Mouse (Mus musculus) limb, embryonic 13.5 days (tissue): ENCODE data around the gene Mfsd14a. TPM values are rescaled to one million over a fixed set of nuclear protein-coding genes. Genes with fewer than 3 reads are reported as not detected.
A peak's percentile ranks its signal among the peaks of the same experiment; 100 is the strongest.

Source experiments
- ATAC-seq: fragments of 200-750 bp; cut with Nextera tagmentation; 2 replicates; pipeline ENCODE4 v1.8.0; 2017; ENCODE audit warnings: low read depth, moderate number of reproducible peaks, moderate TSS enrichment; ENCODE audit not compliant: low FRiP score
- H3K27ac ChIP-seq: fragments of 300-500 bp; sonication (generic); 2 replicates; pipeline ENCODE4 v1.5.1; 2015; ENCODE audit warnings: inconsistent platforms, mild to moderate bottlenecking, moderate library complexity
- H3K27me3 ChIP-seq: fragments of 300-500 bp; sonication (generic); 2 replicates; pipeline ENCODE4 v1.6.1; 2015; ENCODE audit warnings: mild to moderate bottlenecking, inconsistent platforms
- H3K36me3 ChIP-seq: fragments of 300-500 bp; sonication (generic); 2 replicates; pipeline ENCODE4 v1.6.1; 2015; ENCODE audit warnings: inconsistent platforms, mild to moderate bottlenecking, moderate library complexity
- H3K4me1 ChIP-seq: fragments of 300-500 bp; sonication (generic); 2 replicates; pipeline ENCODE4 v1.6.1; 2015; ENCODE audit warnings: inconsistent platforms
- H3K4me2 ChIP-seq: fragments of 300-500 bp; sonication (generic); replicated peaks from 2 replicates; pipeline ENCODE4 v1.6.1; 2015; ENCODE audit warnings: inconsistent platforms, mild to moderate bottlenecking, moderate library complexity
- H3K4me3 ChIP-seq: fragments of 300-500 bp; sonication (generic); 2 replicates; pipeline ENCODE4 v1.5.1; 2015; ENCODE audit warnings: moderate library complexity, mild to moderate bottlenecking, inconsistent platforms
- H3K9ac ChIP-seq: fragments of 300-500 bp; sonication (generic); 2 replicates; pipeline ENCODE4 v1.6.1; 2015; ENCODE audit warnings: mild to moderate bottlenecking, inconsistent platforms
- H3K9me3 ChIP-seq: fragments of 300-500 bp; sonication (generic); 2 replicates; pipeline ENCODE4 v1.6.1; 2016; ENCODE audit warnings: inconsistent platforms
- WGBS: fragments of 180-500 bp; shearing (Covaris S2); methylation state at CpG from one replicate; pipeline ENCODE4 v1.1.7; 2015; 5-methylcytosine and 5-hydroxymethylcytosine counted together
- polyA plus RNA-seq: library from polyadenylated mRNA; unstranded; fragments of >200 nt; fragmentation: Nextera tagmentation; extraction: Ambion mirVana; gene quantifications from 2 replicates; pipeline ENCODE4 v1.2.1, GENCODE M21; 2015

The Mfsd14a gene
- polyA plus RNA-seq, 1 experiment from 2014 or later = 84.6 TPM

DNA sequence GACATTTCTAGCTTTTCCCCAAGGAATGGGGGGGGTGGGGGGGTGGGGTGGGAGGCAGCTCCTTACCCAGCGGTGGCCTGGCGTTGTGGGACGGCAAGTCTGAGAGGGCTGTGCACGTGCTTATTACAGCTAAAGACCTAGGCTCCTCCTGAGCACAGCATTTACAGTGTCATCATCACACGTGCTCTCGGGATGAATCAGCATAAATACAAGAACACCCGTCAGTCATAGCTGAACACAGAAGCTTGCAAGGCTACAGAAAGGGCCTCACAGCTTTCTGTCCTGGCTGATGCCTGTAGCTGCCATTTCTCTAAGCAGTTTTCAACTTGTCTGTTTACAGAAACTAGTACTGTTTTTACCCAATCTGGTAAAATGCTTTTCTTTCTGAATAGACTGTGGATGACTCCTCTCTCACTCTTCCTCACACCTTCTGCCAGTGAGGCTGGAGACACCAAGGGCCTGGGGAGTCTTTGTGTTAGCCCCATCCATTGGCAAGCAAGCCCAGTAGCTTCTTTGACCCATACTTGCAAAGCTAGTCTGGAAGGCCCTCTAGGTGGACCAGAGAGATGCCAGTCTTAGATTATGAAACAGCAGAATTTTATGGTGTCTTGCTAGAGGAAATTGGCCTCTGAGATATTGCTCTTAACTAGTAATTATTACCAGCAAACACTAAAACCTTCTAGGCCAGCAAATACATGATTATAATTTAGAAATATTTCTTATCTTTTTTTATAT is 41.7 kb downstream of the Mfsd14a start:
- Histone ChIP-seq H3K4me1 (no peaks in the 10 kb centered on the region), H3K9me3 (no peaks in the 10 kb centered on the region), H3K27me3 (no peaks in the 10 kb centered on the region), H3K9ac (no peak overlapping the region), H3K4me2 (no peak overlapping the region), H3K4me3 (no peak overlapping the region), H3K36me3 (peaks cover 52% of the 10 kb centered on the region), H3K27ac (no peak overlapping the region)
- 95% methylated on average over 7 of the region's 7 CpGs for WGBS
- no peak for ATAC-seq

DNA sequence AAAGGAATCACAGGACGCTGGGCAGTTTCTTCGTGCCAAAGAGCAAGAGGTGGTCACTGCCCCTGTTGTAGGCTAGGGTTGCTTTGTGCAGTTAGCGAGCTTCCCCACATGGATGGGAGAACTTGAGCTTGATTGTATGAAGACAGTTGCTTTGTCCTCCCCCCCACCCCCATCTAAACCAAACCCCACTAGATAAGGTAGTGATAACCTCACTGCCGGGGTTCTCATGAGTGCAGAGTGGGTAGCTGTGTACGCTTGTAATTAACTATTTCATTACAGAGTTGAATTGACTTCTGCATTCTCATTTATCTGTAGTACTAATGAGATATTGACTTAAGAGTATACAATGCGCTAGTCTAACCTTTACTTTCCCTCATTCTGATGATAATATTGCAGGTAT is 43.6 kb downstream of the Mfsd14a start:
- no peaks in the 10 kb centered on the region for H3K4me1 ChIP-seq
- H3K9me3 ChIP-seq = no peaks in the 10 kb centered on the region
- H3K27ac ChIP-seq = no peak overlapping the region
- H3K27me3 ChIP-seq = no peaks in the 10 kb centered on the region
- WGBS = 86% methylated on average over 6 of the region's 6 CpGs
- H3K9ac ChIP-seq = no peak overlapping the region
- ATAC-seq = no peak
- H3K4me3 ChIP-seq = no peak overlapping the region
- peaks cover 70% of the 10 kb centered on the region for H3K36me3 ChIP-seq
- no peak overlapping the region for H3K4me2 ChIP-seq

DNA sequence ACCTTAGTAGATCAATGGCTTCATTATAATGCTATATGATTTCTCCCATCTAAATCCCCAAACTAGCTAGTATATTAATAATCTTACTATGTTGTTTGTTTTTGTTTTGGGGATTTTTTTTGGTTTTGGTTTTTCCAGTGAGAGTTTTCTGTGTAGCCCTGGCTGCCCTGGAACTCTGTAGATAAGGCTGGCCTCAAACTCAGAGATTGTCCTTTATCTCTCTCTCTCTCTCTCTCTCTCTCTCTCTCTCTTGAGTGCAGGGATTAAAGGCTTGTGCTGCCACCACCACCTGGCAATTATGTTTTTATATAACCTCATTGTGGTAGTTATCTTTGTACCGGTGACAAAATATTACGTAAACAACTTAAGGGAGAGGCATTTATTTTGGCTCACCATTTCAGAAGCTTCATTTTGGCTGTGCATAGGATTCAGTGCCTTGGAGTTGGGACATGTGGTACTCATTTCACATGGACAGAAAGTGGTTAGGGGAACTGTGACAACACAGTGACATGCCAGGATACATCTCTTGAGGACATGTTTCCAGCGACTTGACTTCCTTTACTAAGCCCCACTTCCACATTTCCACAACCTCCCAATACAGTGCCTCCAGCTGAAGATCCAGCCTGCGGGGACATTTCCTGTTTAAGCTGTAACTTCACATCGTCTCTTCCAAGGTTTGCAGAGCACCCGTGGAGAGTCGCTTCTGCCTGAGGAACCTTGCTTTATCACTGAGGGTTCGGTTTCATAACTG is 47.0 kb downstream of the Mfsd14a start:
- no peak overlapping the region for H3K4me3 ChIP-seq
- H3K4me2 ChIP-seq = no peak overlapping the region
- WGBS = 90% methylated on average over 8 of the region's 8 CpGs
- no peak for ATAC-seq
- no peak overlapping the region for H3K9ac ChIP-seq
- no peak overlapping the region for H3K27ac ChIP-seq
- H3K36me3 ChIP-seq = peaks cover 59% of the 10 kb centered on the region
- H3K4me1 ChIP-seq = no peaks in the 10 kb centered on the region
- H3K9me3 ChIP-seq = no peaks in the 10 kb centered on the region
- no peaks in the 10 kb centered on the region for H3K27me3 ChIP-seq

DNA sequence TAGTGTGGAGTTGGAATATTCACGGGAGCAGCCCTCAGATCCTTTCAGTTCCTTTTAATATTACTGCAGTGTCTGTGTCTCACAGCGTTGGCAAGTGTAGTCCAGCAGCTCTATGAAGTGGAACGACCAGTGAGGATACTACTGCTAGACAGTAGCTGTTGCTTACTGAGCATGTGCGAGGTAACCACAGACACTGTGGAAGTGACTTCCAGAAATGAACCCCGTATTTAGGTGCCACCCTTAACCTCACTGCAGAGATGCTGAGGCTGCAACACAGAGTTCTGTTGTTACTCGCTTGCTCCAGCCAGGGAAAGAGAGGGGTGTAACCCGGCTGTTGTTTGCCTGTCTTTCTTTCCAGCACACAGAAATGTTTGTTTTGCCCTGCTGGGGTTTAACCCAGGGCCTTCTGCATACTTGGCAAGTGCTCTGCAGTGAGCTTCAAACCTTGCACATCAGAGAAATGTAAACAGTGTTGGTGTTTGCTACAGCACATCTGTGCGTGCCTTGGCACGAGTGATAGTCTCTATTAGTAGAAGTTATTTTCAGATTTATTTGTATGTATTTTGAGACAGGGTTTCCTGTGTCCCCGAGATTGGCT is 48.1 kb downstream of the Mfsd14a start, which contains the start of gene Trmt13:
Trmt13 (minus strand) TSS at position 293 of the 598 bp plus-strand sequence.
- Histone ChIP-seq H3K4me3 (no peak within 1 kb of the TSS), H3K27ac (no peak within 1 kb of the TSS), H3K9me3 (no peaks in the 10 kb centered on the region), H3K4me2 (no peak within 1 kb of the TSS), H3K36me3 (peaks cover 58% of the 10 kb centered on the region), H3K4me1 (no peaks in the 10 kb centered on the region), H3K27me3 (no peaks in the 10 kb centered on the region), H3K9ac (no peak within 1 kb of the TSS)
- no peak for ATAC-seq
- 89% methylated on average over 10 of the region's 10 CpGs for WGBS

DNA sequence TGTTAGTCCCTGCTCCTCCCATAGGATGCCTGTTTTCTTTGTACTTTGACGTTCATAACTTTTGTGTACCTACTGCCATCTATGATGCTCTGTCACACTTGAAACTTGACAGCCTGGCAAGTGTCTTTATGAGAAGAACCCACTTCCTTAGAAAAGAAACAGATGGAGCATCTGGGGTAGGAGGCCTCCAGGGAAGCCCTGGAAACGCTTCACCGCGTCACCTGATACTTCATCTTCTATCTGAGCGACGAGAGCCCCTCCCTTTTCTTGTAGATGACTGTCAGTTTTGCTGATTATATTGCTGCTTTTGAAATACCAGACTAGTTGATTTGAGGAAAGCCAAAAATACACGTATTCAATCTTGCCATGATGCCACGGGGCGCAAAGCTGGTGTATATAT is 57.9 kb downstream of the Mfsd14a start:
- H3K27ac ChIP-seq = no peak overlapping the region
- ATAC-seq = no peak
- no peaks in the 10 kb centered on the region for H3K4me1 ChIP-seq
- no peaks in the 10 kb centered on the region for H3K9me3 ChIP-seq
- no peak overlapping the region for H3K9ac ChIP-seq
- H3K4me3 ChIP-seq = no peak overlapping the region
- no peak overlapping the region for H3K4me2 ChIP-seq
- WGBS = 81% methylated on average over 9 of the region's 9 CpGs
- H3K36me3 ChIP-seq = peaks cover 37% of the 10 kb centered on the region
- H3K27me3 ChIP-seq = no peaks in the 10 kb centered on the region

DNA sequence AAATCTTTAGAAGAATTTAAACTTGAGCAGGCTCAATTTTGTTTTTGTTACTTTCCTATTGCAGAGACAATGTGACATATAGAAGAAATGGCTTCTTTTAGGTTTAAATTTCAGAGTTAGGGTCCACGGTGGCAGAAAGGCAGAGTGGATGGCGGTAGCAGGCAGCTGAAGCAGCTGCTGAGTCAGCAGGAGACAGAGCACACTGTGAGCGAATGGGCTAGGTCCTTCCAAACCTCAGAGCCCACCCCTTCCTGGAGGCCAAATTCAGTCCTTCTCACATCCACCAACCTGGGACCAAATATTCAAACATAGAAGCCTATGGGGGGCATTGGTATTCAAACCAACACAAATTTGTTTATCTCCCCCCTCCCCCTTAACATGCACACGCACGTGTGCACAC is 60.7 kb downstream of the Mfsd14a start:
- Histone ChIP-seq H3K27me3 (no peaks in the 10 kb centered on the region), H3K36me3 (peaks cover 10% of the 10 kb centered on the region), H3K9ac (no peak overlapping the region), H3K4me3 (no peak overlapping the region), H3K4me2 (no peak overlapping the region), H3K9me3 (no peaks in the 10 kb centered on the region), H3K27ac (no peak overlapping the region), H3K4me1 (no peaks in the 10 kb centered on the region)
- ATAC-seq = no peak
- 95% methylated on average over 5 of the region's 5 CpGs for WGBS

DNA sequence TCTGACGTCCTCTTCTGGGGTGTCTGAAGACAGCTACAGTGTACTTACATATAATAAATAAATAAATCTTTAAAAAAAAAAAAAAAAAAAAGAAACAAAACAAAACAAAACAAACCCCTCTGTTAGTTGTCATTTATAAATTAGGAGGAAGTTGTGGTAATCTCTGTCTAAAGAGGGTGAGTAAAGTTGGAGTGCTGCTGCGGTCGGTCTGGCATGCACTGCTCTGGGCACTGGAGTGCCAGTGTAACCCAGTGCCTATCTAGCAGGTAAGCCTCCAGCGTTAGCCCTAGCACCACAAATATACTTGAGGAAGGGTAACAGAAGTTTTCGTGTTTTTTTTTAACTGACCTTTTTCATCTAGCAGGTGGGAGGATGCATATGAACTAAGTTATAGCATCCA is 61.5 kb downstream of the Mfsd14a start:
- Histone ChIP-seq H3K4me3 (no peak overlapping the region), H3K9me3 (no peaks in the 10 kb centered on the region), H3K9ac (no peak overlapping the region), H3K4me1 (peaks cover 1% of the 10 kb centered on the region; the same call in 1 of the 2 replicates), H3K36me3 (0 out of 2 replicates have a peak, but pooled peaks cover 6% of the 10 kb centered on the region), H3K4me2 (no peak overlapping the region), H3K27me3 (no peaks in the 10 kb centered on the region), H3K27ac (no peak overlapping the region)
- no peak for ATAC-seq
- 90% methylated on average over 5 of the region's 5 CpGs for WGBS

DNA sequence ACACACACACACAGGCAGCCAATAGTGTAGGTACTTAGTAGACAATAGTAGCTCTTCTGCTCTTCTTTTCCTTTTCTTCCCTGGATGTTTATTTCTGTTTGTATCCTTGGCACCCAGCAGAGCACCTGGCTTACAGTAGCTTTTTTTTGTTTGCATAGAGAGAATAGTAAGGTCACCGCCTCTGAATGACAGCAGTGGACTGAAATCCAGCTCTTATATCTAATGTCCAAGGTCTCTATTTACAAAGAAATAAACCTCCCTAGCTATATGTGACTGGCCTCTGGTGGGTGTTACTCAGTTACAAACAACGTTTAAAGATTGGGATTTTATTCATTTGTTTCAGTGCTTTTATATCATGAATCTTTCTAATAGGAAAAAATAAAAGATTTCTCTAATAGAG is 62.8 kb downstream of the Mfsd14a start:
- H3K9me3 ChIP-seq = no peaks in the 10 kb centered on the region

DNA sequence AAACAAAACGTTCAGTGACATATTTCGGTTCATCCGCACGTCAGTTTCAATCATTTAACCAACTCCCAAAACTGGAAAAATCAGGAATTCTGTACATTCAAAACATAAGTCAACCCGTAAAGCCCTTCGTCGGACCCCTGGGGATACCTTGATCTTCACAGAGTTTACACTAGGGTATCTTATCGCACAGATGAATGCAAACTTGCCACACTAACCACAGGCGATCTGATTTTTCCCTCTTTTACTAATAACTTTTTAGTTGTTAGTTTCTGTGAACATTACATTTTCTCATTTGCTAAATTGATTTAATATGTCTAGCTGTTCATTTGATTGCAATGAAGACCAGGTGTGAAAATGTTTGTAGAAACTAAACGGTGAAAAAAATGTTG is 66.9 kb downstream of the Mfsd14a start:
- Histone ChIP-seq H3K36me3 (peaks cover 11% of the 10 kb centered on the region), H3K4me1 (peaks cover 11% of the 10 kb centered on the region), H3K4me2 (peak overlapping the region; percentile 79), H3K27me3 (no peaks in the 10 kb centered on the region), H3K9ac (peak overlapping the region; percentile 81), H3K9me3 (no peaks in the 10 kb centered on the region), H3K4me3 (peak overlapping the region; percentile 85), H3K27ac (no peak overlapping the region)
- WGBS = 10% methylated on average over 10 of the region's 10 CpGs
- no peak for ATAC-seq

More for the DNA sequence above, 62.8 kb downstream of the Mfsd14a start:
- Histone ChIP-seq H3K9ac (no peak overlapping the region), H3K36me3 (0 out of 2 replicates have a peak, but pooled peaks cover 5% of the 10 kb centered on the region), H3K4me1 (peaks cover 6% of the 10 kb centered on the region; the same call in 1 of the 2 replicates), H3K27me3 (no peaks in the 10 kb centered on the region), H3K4me3 (no peak overlapping the region), H3K27ac (no peak overlapping the region), H3K4me2 (no peak overlapping the region)
- ATAC-seq = no peak
- 90% methylated on average over 2 of the region's 2 CpGs for WGBS

DNA sequence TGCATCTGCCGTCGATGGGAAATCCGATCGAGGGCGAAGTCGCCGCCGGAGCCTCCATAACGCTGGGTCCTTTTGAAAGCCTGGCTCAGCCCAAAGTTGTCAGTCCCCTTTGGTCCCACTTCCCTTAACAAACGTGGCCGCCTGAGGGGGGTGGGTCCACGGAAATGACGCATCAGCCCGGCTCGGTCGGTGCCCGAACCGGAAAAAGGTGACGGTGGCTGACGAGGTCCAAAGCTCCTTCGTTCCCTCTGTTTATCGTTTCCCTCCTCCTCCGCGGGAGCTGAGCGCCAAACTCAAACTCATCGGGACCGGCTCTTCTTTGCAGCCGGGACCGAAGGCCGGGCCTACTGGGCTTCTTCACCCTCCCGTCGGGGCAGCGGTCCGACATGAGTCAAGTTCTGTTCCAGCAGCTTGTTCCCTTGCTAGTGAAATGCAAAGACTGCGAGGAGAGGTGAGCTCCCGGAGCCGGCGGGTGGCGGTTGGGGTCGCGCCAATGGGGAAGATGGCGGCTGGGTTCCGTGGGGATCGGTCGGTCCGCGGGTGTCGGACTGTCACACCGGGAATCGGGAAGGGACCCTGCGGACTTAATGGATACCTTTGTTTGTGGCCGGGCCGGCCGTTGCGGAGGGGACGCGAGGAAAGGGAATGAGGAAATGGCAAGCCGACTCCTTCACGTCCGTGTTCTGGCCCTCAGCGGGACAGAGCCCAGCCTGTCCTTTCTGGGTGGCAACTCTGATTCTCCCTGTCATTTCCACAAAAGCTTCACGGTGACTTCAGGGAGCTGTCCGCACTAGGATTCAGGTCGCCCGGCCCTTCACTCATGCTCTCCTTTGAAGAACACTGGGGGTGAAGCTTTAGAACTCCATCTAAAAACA is 67.5 kb downstream of the Mfsd14a start, which contains the start of gene Sass6:
Sass6 (plus strand) TSS at position 255 of the 875 bp plus-strand sequence.
- Histone ChIP-seq H3K36me3 (peaks cover 18% of the 10 kb centered on the region), H3K4me3 (peak within 1 kb of the TSS; percentile 85), H3K4me2 (peak within 1 kb of the TSS; percentile 79), H3K4me1 (peaks cover 11% of the 10 kb centered on the region), H3K9me3 (no peaks in the 10 kb centered on the region), H3K27ac (peak within 1 kb of the TSS; percentile 83), H3K27me3 (no peaks in the 10 kb centered on the region), H3K9ac (peak within 1 kb of the TSS; percentile 85)
- peak; percentile 97 for ATAC-seq
- WGBS = under 1% methylated on average over 64 of the region's 65 CpGs

DNA sequence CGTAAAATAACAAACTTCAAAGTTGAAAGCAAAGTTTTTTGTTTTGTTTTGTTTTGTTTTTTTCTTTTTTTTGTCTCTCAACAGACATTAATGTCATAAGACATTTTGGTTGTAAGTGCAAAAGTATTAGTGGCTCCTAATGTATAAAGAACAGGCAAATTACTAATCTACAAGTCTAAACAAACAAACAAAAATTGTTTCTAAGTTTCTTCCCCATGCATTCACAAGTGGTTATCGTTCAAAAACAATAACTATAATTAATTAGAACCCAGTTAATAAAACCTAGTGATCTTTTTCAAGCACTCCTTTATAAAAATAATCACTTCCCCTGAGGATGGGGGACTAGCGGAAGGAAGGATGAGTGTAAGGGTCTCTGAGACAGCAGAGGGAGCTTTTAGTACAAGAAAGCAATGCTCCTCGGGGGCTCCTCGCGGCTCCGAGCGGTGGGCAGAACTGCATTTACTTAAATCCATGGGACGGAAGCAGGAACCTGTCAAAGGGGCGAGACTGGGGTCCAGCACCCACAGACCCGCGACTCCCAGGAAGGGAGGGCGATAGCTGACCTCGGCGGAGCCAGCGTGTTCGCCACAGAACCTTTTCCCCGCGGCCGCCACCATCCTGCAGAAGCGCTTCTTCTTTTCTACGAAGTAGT is 68.3 kb downstream of the Mfsd14a start:
- ATAC-seq = peak; percentile 74
- peak overlapping the region; percentile 83 for H3K27ac ChIP-seq
- WGBS = 2% methylated on average over 22 of the region's 22 CpGs

More for the DNA sequence above, 68.3 kb downstream of the Mfsd14a start:
- Histone ChIP-seq H3K27me3 (no peaks in the 10 kb centered on the region), H3K9ac (peak overlapping the region; percentile 85), H3K4me3 (peak overlapping the region; percentile 85), H3K4me1 (peaks cover 11% of the 10 kb centered on the region), H3K36me3 (peaks cover 25% of the 10 kb centered on the region), H3K4me2 (peak overlapping the region; percentile 60), H3K9me3 (no peaks in the 10 kb centered on the region)
